ENCODE assay signal across 8 mouse cellular contexts in the genomic region with DNA sequence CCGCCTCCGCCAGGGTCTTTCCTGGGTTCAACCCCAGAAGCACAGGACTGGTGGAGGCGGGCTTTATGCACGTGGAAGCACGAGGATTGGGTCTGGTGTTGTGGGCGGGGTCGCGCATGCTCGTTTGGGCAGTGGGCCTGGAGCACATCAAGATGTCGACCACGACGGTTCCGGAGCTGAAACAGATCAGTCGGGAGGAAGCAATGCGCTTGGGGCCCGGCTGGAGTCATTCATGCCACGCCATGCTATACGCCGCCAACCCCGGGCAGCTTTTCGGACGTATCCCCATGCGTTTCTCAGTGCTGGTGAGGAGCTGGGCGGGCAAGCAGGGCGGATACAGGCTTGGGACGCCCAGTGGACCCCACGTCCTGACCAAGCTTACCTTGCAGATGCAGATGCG. TPM values are rescaled to one million over a fixed set of nuclear protein-coding genes. Genes with fewer than 3 reads are reported as not detected.
DNase-seq lines count a peak whose midpoint lies in the region; ATAC-seq and TF ChIP-seq lines count a peak whose summit lies in the region.

No protein-coding gene starts in this region.

- WGBS in heart, embryonic 12.5 days: under 1% methylated on average over 28 of the region's 28 CpGs
- 1% methylated on average over 28 of the region's 28 CpGs for WGBS in kidney, postnatal 0 days
- under 1% methylated on average over 28 of the region's 28 CpGs for WGBS in liver, embryonic 11.5 days
- under 1% methylated on average over 28 of the region's 28 CpGs for WGBS in stomach, embryonic 14.5 days

- peak overlapping the region; percentile 80 for H3K4me3 ChIP-seq in erythroblast, embryonic 14.5 days (replicated peaks)
- peak overlapping the region; percentile 89 for H3K4me3 ChIP-seq in heart, embryonic 12.5 days
- peak overlapping the region; percentile 83 for H3K4me3 ChIP-seq in kidney, postnatal 0 days (replicated peaks; ENCODE audit: low read depth, low read length)
- peak overlapping the region; percentile 89 for H3K4me3 ChIP-seq in liver, embryonic 11.5 days (ENCODE audit: low read depth, low read length)
- H3K4me3 ChIP-seq in stomach, embryonic 14.5 days (ENCODE audit: low read depth, low read length): peak overlapping the region; percentile 67

- peak overlapping the region; percentile 80 for H3K27ac ChIP-seq in heart, embryonic 12.5 days (ENCODE audit: poor library complexity, severe bottlenecking)
- peak overlapping the region; percentile 92 for H3K27ac ChIP-seq in kidney, postnatal 0 days
- peak overlapping the region; percentile 73 for H3K27ac ChIP-seq in liver, embryonic 11.5 days (ENCODE audit: low read depth, low read length)
- H3K27ac ChIP-seq in stomach, embryonic 14.5 days (ENCODE audit: low read length): peak overlapping the region; percentile 75; the same call in 1 of the 2 replicates

- ATAC-seq in heart, embryonic 12.5 days (ENCODE audit: insufficient number of reproducible peaks, low FRiP score): peak; percentile 91
- peak; percentile 92 for ATAC-seq in kidney, postnatal 0 days (replicated peaks; ENCODE audit: low FRiP score, low read depth)
- ATAC-seq in liver, embryonic 11.5 days (replicated peaks; ENCODE audit: low FRiP score): peak; percentile 94
- peak; percentile 95 for ATAC-seq in stomach, embryonic 14.5 days (ENCODE audit: insufficient number of reproducible peaks, insufficient read depth, low FRiP score, low read depth)

- H3K9me3 ChIP-seq in erythroblast, embryonic 14.5 days (ENCODE audit: control insufficient read depth, low read length): peaks cover 5% of the 10 kb centered on the region; the same call in 1 of the 2 replicates
- no peaks in the 10 kb centered on the region for H3K9me3 ChIP-seq in heart, embryonic 12.5 days (replicated peaks)
- H3K9me3 ChIP-seq in kidney, postnatal 0 days (replicated peaks; ENCODE audit: low read length): no peaks in the 10 kb centered on the region
- H3K9me3 ChIP-seq in liver, embryonic 11.5 days (ENCODE audit: control insufficient read depth, low read length): no peaks in the 10 kb centered on the region
- H3K9me3 ChIP-seq in stomach, embryonic 14.5 days (ENCODE audit: control insufficient read depth, low read depth, low read length): no peaks in the 10 kb centered on the region

- peaks cover 75% of the 10 kb centered on the region for H3K36me3 ChIP-seq in erythroblast, embryonic 14.5 days (ENCODE audit: control insufficient read depth)
- H3K36me3 ChIP-seq in heart, embryonic 12.5 days: peaks cover 79% of the 10 kb centered on the region
- H3K36me3 ChIP-seq in kidney, postnatal 0 days (ENCODE audit: insufficient read depth, low read length): peaks cover 47% of the 10 kb centered on the region
- H3K36me3 ChIP-seq in liver, embryonic 11.5 days (ENCODE audit: control insufficient read depth, insufficient read depth, low read length): peaks cover 46% of the 10 kb centered on the region
- H3K36me3 ChIP-seq in stomach, embryonic 14.5 days (ENCODE audit: control insufficient read depth, insufficient read depth, low read length): peaks cover 66% of the 10 kb centered on the region

- peak overlapping the region; percentile 95 for H3K9ac ChIP-seq in heart, embryonic 12.5 days
- peak overlapping the region; percentile 96 for H3K9ac ChIP-seq in kidney, postnatal 0 days (ENCODE audit: low read depth, low read length)
- H3K9ac ChIP-seq in liver, embryonic 11.5 days (ENCODE audit: low read depth, low read length): peak overlapping the region; percentile 86
- H3K9ac ChIP-seq in stomach, embryonic 14.5 days (replicated peaks; ENCODE audit: low read depth, low read length): peak overlapping the region; percentile 60

- TF ChIP-seq POLR2A in brain, embryonic 14.5 days (IDR thresholded peaks at IDR 0.05; ENCODE audit: borderline replicate concordance, extremely low read depth, insufficient read depth, insufficient read length, poor library complexity, severe bottlenecking): peak; percentile 71; the same call in 1 of the 2 replicates

- TF ChIP-seq CTCF in brain, embryonic 14.5 days (IDR thresholded peaks at IDR 0.05; ENCODE audit: borderline replicate concordance, extremely low read depth, insufficient read depth, insufficient read length): no peak
- no peak for TF ChIP-seq CTCF in kidney, postnatal 0 days (IDR thresholded peaks at IDR 0.05; ENCODE audit: low read depth)

- H3K27me3 ChIP-seq in erythroblast, embryonic 14.5 days (ENCODE audit: control insufficient read depth): no peaks in the 10 kb centered on the region
- no peaks in the 10 kb centered on the region for H3K27me3 ChIP-seq in heart, embryonic 12.5 days (replicated peaks)
- H3K27me3 ChIP-seq in kidney, postnatal 0 days (ENCODE audit: insufficient read depth, low read length): no peaks in the 10 kb centered on the region
- no peaks in the 10 kb centered on the region for H3K27me3 ChIP-seq in liver, embryonic 11.5 days (replicated peaks; ENCODE audit: control insufficient read depth, insufficient read depth, low read length)
- no peaks in the 10 kb centered on the region for H3K27me3 ChIP-seq in stomach, embryonic 14.5 days (ENCODE audit: control insufficient read depth, insufficient read depth, low read length)

- peak overlapping the region; percentile 91 for H3K4me2 ChIP-seq in heart, embryonic 12.5 days
- peak overlapping the region; percentile 95 for H3K4me2 ChIP-seq in kidney, postnatal 0 days (ENCODE audit: low read length)
- H3K4me2 ChIP-seq in liver, embryonic 11.5 days: peak overlapping the region; percentile 99
- peak overlapping the region; percentile 82 for H3K4me2 ChIP-seq in stomach, embryonic 14.5 days (replicated peaks; ENCODE audit: low read depth, low read length)

- peaks cover 19% of the 10 kb centered on the region for H3K4me1 ChIP-seq in erythroblast, embryonic 14.5 days (ENCODE audit: control insufficient read depth)
- peaks cover 23% of the 10 kb centered on the region for H3K4me1 ChIP-seq in heart, embryonic 12.5 days (replicated peaks)
- H3K4me1 ChIP-seq in kidney, postnatal 0 days (replicated peaks; ENCODE audit: insufficient read depth, low read length): peaks cover 15% of the 10 kb centered on the region; the same call in 1 of the 2 replicates
- H3K4me1 ChIP-seq in liver, embryonic 11.5 days (replicated peaks; ENCODE audit: control insufficient read depth, insufficient read depth, low read length): peaks cover 5% of the 10 kb centered on the region
- H3K4me1 ChIP-seq in stomach, embryonic 14.5 days (ENCODE audit: control insufficient read depth, insufficient read depth, low read length): peaks cover 8% of the 10 kb centered on the region; the same call in 1 of the 2 replicates

- DNase-seq in B cell, adult 2 months: peak; percentile 96 to 97
- DNase-seq in brain, embryonic 14.5 days (ENCODE audit: low read depth): peak; percentile 98
- DNase-seq in kidney, postnatal 0 days (ENCODE audit: low spot score): peak; percentile 97
- DNase-seq in liver, embryonic 11.5 days (ENCODE audit: low spot score): peak; percentile 92
- peak; percentile 98 for DNase-seq in naive thymus-derived CD4-positive, alpha-beta T cell, adult 2 months (ENCODE audit: low read depth)

RNA-seq across cellular contexts. Expression of a gene that starts 0.4 kb away (rescaled TPM):
- polyA plus RNA-seq in brain, embryonic 14.5 days (2012; rRNA removed): 102 and 141 TPM in 2 replicates
- 0.69 and 1.1 TPM in 2 replicates for polyA plus RNA-seq in erythroblast, embryonic 14.5 days (2012)
- polyA plus RNA-seq in heart, embryonic 12.5 days (2016; fragmentation: Nextera tagmentation; extraction: Ambion mirVana): 92.3 and 97.3 TPM in 2 replicates
- polyA plus RNA-seq in kidney, postnatal 0 days (2015; fragmentation: Nextera tagmentation; extraction: Ambion mirVana): 152 and 161 TPM in 2 replicates
- polyA plus RNA-seq in liver, embryonic 11.5 days (2014; fragmentation: Nextera tagmentation; extraction: Ambion mirVana): 102 and 103 TPM in 2 replicates
- 158 and 161 TPM in 2 replicates for polyA plus RNA-seq in stomach, embryonic 14.5 days (2014; fragmentation: Nextera tagmentation; extraction: Ambion mirVana)

RNA-seq across cellular contexts. Expression of a gene that starts 25.0 kb away (rescaled TPM):
- 99.8 and 131 TPM in 2 replicates for polyA plus RNA-seq in brain, embryonic 14.5 days (2012; rRNA removed)
- polyA plus RNA-seq in erythroblast, embryonic 14.5 days (2012): 1.9 TPM in 2 replicates
- polyA plus RNA-seq in heart, embryonic 12.5 days (2016; fragmentation: Nextera tagmentation; extraction: Ambion mirVana): 34.4 and 34.8 TPM in 2 replicates
- polyA plus RNA-seq in kidney, postnatal 0 days (2015; fragmentation: Nextera tagmentation; extraction: Ambion mirVana): 54.1 and 55.9 TPM in 2 replicates
- polyA plus RNA-seq in liver, embryonic 11.5 days (2014; fragmentation: Nextera tagmentation; extraction: Ambion mirVana): 28.1 and 30.0 TPM in 2 replicates
- polyA plus RNA-seq in stomach, embryonic 14.5 days (2014; fragmentation: Nextera tagmentation; extraction: Ambion mirVana): 50.3 and 54.1 TPM in 2 replicates

RNA-seq across cellular contexts. Expression of a gene that starts 52.9 kb away (rescaled TPM):
- polyA plus RNA-seq in brain, embryonic 14.5 days (2012; rRNA removed): 152 and 169 TPM in 2 replicates
- 0.29 and 0.43 TPM in 2 replicates for polyA plus RNA-seq in erythroblast, embryonic 14.5 days (2012)
- 114 and 116 TPM in 2 replicates for polyA plus RNA-seq in heart, embryonic 12.5 days (2016; fragmentation: Nextera tagmentation; extraction: Ambion mirVana)
- polyA plus RNA-seq in kidney, postnatal 0 days (2015; fragmentation: Nextera tagmentation; extraction: Ambion mirVana): 85.9 and 99.0 TPM in 2 replicates
- 50.5 and 52.5 TPM in 2 replicates for polyA plus RNA-seq in liver, embryonic 11.5 days (2014; fragmentation: Nextera tagmentation; extraction: Ambion mirVana)
- 85.4 and 91.4 TPM in 2 replicates for polyA plus RNA-seq in stomach, embryonic 14.5 days (2014; fragmentation: Nextera tagmentation; extraction: Ambion mirVana)

RNA-seq across cellular contexts. Expression of a gene that starts 58.7 kb away (rescaled TPM):
- not detected in 2 replicates for polyA plus RNA-seq in brain, embryonic 14.5 days (2012; rRNA removed)
- not detected in 2 replicates for polyA plus RNA-seq in erythroblast, embryonic 14.5 days (2012)
- polyA plus RNA-seq in heart, embryonic 12.5 days (2016; fragmentation: Nextera tagmentation; extraction: Ambion mirVana): not detected in 2 replicates
- not detected in 2 replicates for polyA plus RNA-seq in kidney, postnatal 0 days (2015; fragmentation: Nextera tagmentation; extraction: Ambion mirVana)
- polyA plus RNA-seq in liver, embryonic 11.5 days (2014; fragmentation: Nextera tagmentation; extraction: Ambion mirVana): not detected in 2 replicates
- 0.35 TPM in 1 of 2 replicates, not detected in the other for polyA plus RNA-seq in stomach, embryonic 14.5 days (2014; fragmentation: Nextera tagmentation; extraction: Ambion mirVana)

RNA-seq across cellular contexts. Expression of a gene that starts 58.9 kb away (rescaled TPM):
- 25.7 and 46.5 TPM in 2 replicates for polyA plus RNA-seq in brain, embryonic 14.5 days (2012; rRNA removed)
- 16.2 and 18.6 TPM in 2 replicates for polyA plus RNA-seq in erythroblast, embryonic 14.5 days (2012)
- 26.8 and 27.1 TPM in 2 replicates for polyA plus RNA-seq in heart, embryonic 12.5 days (2016; fragmentation: Nextera tagmentation; extraction: Ambion mirVana)
- 39.4 and 41.5 TPM in 2 replicates for polyA plus RNA-seq in kidney, postnatal 0 days (2015; fragmentation: Nextera tagmentation; extraction: Ambion mirVana)
- polyA plus RNA-seq in liver, embryonic 11.5 days (2014; fragmentation: Nextera tagmentation; extraction: Ambion mirVana): 26.4 and 29.9 TPM in 2 replicates
- polyA plus RNA-seq in stomach, embryonic 14.5 days (2014; fragmentation: Nextera tagmentation; extraction: Ambion mirVana): 41.4 and 46.1 TPM in 2 replicates

Comparison
In these comparisons a context has a peak if more than half of its experiments do, and no peak if none do; other contexts are left out.
1. Peak in every context shown above with its lines: DNase-seq, ATAC-seq, H3K4me3 ChIP-seq and H3K27ac ChIP-seq.
2. RNA of a gene that starts 0.4 kb away (polyA plus RNA-seq): 158 to 161 TPM in stomach, embryonic 14.5 days, 152 to 161 TPM in kidney, postnatal 0 days, 102 to 103 TPM in liver, embryonic 11.5 days, 102 to 141 TPM in brain, embryonic 14.5 days and 92.3 to 97.3 TPM in heart, embryonic 12.5 days; 0.69 to 1.1 TPM in erythroblast, embryonic 14.5 days; every median in the first group is over 10 times any median in the second.
3. RNA of a gene that starts 25.0 kb away (polyA plus RNA-seq): 99.8 to 131 TPM in brain, embryonic 14.5 days, 54.1 to 55.9 TPM in kidney, postnatal 0 days, 50.3 to 54.1 TPM in stomach, embryonic 14.5 days, 34.4 to 34.8 TPM in heart, embryonic 12.5 days and 28.1 to 30.0 TPM in liver, embryonic 11.5 days; 1.9 TPM in erythroblast, embryonic 14.5 days; every median in the first group is over 10 times any median in the second.
4. RNA of a gene that starts 52.9 kb away (polyA plus RNA-seq): 152 to 169 TPM in brain, embryonic 14.5 days, 114 to 116 TPM in heart, embryonic 12.5 days, 85.9 to 99.0 TPM in kidney, postnatal 0 days, 85.4 to 91.4 TPM in stomach, embryonic 14.5 days and 50.5 to 52.5 TPM in liver, embryonic 11.5 days; 0.29 to 0.43 TPM in erythroblast, embryonic 14.5 days; every median in the first group is over 10 times any median in the second.